Mouse (Mus musculus) cerebellum, adult 2 months (tissue): ENCODE results near the gene Csrnp1.

Experiments
- CTCF ChIP-seq: fragments of 200-500 bp; IDR thresholded peaks from 2 replicates; pipeline ENCODE4 v1.5.1; 2011; ENCODE audit warnings: low read depth, mild to moderate bottlenecking, control low read depth, low read length, moderate library complexity, borderline replicate concordance; ENCODE audit not compliant: insufficient read depth
- POLR2A ChIP-seq: fragments of 200-500 bp; IDR thresholded peaks from 2 replicates; pipeline ENCODE4 v1.6.1; 2011; ENCODE audit warnings: low read length, control low read depth, borderline replicate concordance; ENCODE audit not compliant: insufficient read depth

DNA sequence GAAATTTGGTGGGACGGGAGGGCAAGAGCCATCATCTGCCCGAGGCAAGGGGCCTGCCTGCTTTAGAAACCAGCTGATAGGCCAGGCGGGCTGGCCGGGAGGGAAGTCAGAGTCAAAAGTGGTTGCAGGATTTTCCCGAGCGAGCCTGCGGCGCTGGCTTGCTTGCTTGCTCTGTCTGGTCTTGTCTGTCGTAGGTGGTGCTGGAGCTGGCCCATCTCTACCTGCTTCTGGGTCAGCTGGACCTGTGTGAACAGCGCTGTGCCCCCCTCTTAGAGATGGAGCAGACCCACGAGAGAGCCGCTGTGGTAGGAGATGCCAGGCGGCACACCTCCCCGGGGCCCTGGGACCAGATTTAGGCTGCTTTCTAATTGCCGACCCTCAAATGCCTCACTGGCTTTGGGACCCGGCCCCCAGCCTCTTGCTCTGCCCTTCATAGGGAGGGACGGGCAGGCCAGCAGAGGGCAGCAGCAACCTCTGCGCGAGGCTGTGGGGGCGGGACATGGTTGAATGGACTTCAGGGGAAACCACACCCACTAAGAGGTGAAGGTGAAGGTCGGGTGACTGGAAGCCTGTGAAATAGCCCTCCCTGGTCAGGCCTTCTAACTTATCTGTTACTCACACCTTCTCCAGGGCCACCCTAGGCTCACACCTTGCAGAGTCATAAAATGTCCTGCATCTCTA, 21.3 kb downstream of the Csrnp1 start:
- TF ChIP-seq CTCF (peak; percentile 72), POLR2A (no peak)
